Mouse (Mus musculus) MEL (cell line): ENCODE measurements around the gene Arhgef15. TPM values are rescaled to one million over a fixed set of nuclear protein-coding genes. Genes with fewer than 3 reads are reported as not detected.
A peak's percentile ranks its signal among the peaks of the same experiment; 100 is the strongest.

Experiments used
- DNase-seq: peaks from one replicate; pipeline ENCODE4 v3.0.0; 2011; ENCODE audit warnings: low read depth, low spot score
- H3K27ac ChIP-seq: 2 replicates; pipeline ENCODE4 v1.5.1; 2012; ENCODE audit warnings: low read depth, mild to moderate bottlenecking, control low read depth, low read length, moderate library complexity; ENCODE audit not compliant: control insufficient read depth
- H3K27me3 ChIP-seq, 2 experiments: fragments of 150-350 bp in 1 of 2; sonication (generic) in 1 of 2; 2 replicates each; pipeline ENCODE4 v1.6.1; 2012; ENCODE audit warnings: low read length in 2 of 2, mild to moderate bottlenecking in 2 of 2, improper control_type of control experiment in 1 of 2, moderate library complexity in 1 of 2; ENCODE audit not compliant: insufficient read depth in 2 of 2, control insufficient read depth in 1 of 2
- H3K36me3 ChIP-seq, 2 experiments: 2 replicates each; pipeline ENCODE4 v1.6.1; 2012 to 2014; ENCODE audit warnings: low read length in 2 of 2, improper control_type of control experiment in 1 of 2, inconsistent platforms in 1 of 2, mild to moderate bottlenecking in 1 of 2; ENCODE audit not compliant: insufficient read depth in 2 of 2, control insufficient read depth in 1 of 2
- H3K4me1 ChIP-seq, 2 experiments: fragments of 150-350 bp in 1 of 2; sonication (generic) in 1 of 2; 2 replicates each; pipeline ENCODE4 v1.6.1; 2012; ENCODE audit warnings: low read length in 2 of 2, improper control_type of control experiment in 1 of 2, mild to moderate bottlenecking in 1 of 2; ENCODE audit not compliant: insufficient read depth in 2 of 2, control insufficient read depth in 1 of 2
- H3K4me3 ChIP-seq, 2 experiments: fragments of 150-350 bp in 1 of 2; sonication (generic) in 1 of 2; 2 replicates each; pipeline ENCODE4 v1.5.1; 2012; ENCODE audit warnings: low read depth in 2 of 2, low read length in 2 of 2, mild to moderate bottlenecking in 2 of 2, moderate library complexity in 2 of 2, control low read depth in 1 of 2, improper control_type of control experiment in 1 of 2; ENCODE audit not compliant: control insufficient read depth in 1 of 2, insufficient read depth in 1 of 2
- H3K79me2 ChIP-seq: 2 replicates; pipeline ENCODE4 v1.6.1; 2012; ENCODE audit warnings: mild to moderate bottlenecking, low read length, moderate library complexity; ENCODE audit not compliant: control insufficient read depth, poor library complexity, insufficient read depth
- H3K9ac ChIP-seq: 2 replicates; pipeline ENCODE4 v1.6.1; 2012; ENCODE audit warnings: low read depth, mild to moderate bottlenecking, control low read depth, low read length, moderate library complexity; ENCODE audit not compliant: control insufficient read depth, poor library complexity, severe bottlenecking
- H3K9me3 ChIP-seq: fragments of 150-350 bp; sonication (generic); replicated peaks from 2 replicates; pipeline ENCODE4 v1.6.1; 2012; ENCODE audit warnings: mild to moderate bottlenecking, low read length, improper control_type of control experiment, moderate library complexity; ENCODE audit not compliant: insufficient read depth
- BHLHE40 ChIP-seq: IDR thresholded peaks from 2 replicates; pipeline ENCODE4 v1.6.1; 2012; ENCODE audit warnings: low read depth, mild to moderate bottlenecking, inconsistent platforms, low read length, improper control_type of control experiment, borderline replicate concordance
- CHD1 ChIP-seq: IDR thresholded peaks from 2 replicates; pipeline ENCODE4 v1.6.1; 2012; ENCODE audit warnings: low read depth, mild to moderate bottlenecking, inconsistent platforms, low read length, improper control_type of control experiment
- CHD2 ChIP-seq: IDR thresholded peaks from 2 replicates; pipeline ENCODE4 v1.6.1; 2011; ENCODE audit warnings: low read length, improper control_type of control experiment
- CTCF ChIP-seq, 3 experiments: IDR thresholded peaks in 2 of 3; conservative IDR thresholded peaks in 1 of 3; 2 replicates each; pipeline ENCODE4 v1.5.1; 2011 to 2012; ENCODE audit warnings: low read length in 3 of 3, low read depth in 2 of 3, mild to moderate bottlenecking in 2 of 3, improper control_type of control experiment in 1 of 3, inconsistent platforms in 1 of 3, mixed read lengths in 1 of 3, moderate library complexity in 1 of 3; ENCODE audit not compliant: control insufficient read depth in 1 of 3, insufficient read depth in 1 of 3, poor library complexity in 1 of 3, severe bottlenecking in 1 of 3
- E2F4 ChIP-seq: IDR thresholded peaks from 2 replicates; pipeline ENCODE4 v1.6.1; 2011; ENCODE audit warnings: low read depth, low read length, improper control_type of control experiment, borderline replicate concordance
- ELF1 ChIP-seq: IDR thresholded peaks from 2 replicates; pipeline ENCODE4 v1.6.1; 2014; ENCODE audit warnings: low read depth, mild to moderate bottlenecking, inconsistent platforms, low read length, improper control_type of control experiment, moderate library complexity
- EP300 ChIP-seq, 2 experiments: IDR thresholded peaks; 2 replicates each; pipeline ENCODE4 v1.6.1; 2011; ENCODE audit warnings: improper control_type of control experiment in 2 of 2, low read length in 2 of 2, low read depth in 1 of 2, mild to moderate bottlenecking in 1 of 2
- ETS1 ChIP-seq: IDR thresholded peaks from 2 replicates; pipeline ENCODE4 v1.6.1; 2012; ENCODE audit warnings: low read depth, mild to moderate bottlenecking, inconsistent platforms, low read length, improper control_type of control experiment, moderate library complexity
- GABPA ChIP-seq: IDR thresholded peaks from 2 replicates; pipeline ENCODE4 v1.6.1; 2012; ENCODE audit warnings: low read depth, mild to moderate bottlenecking, inconsistent platforms, low read length, improper control_type of control experiment, moderate library complexity
- GATA1 ChIP-seq: IDR thresholded peaks from 2 replicates; pipeline ENCODE4 v1.6.1; 2011; ENCODE audit warnings: low read depth, low read length, improper control_type of control experiment
- HCFC1 ChIP-seq: IDR thresholded peaks from 2 replicates; pipeline ENCODE4 v1.6.1; 2012; ENCODE audit warnings: low read depth, mild to moderate bottlenecking, inconsistent platforms, low read length, improper control_type of control experiment, moderate library complexity
- JUND ChIP-seq: IDR thresholded peaks from 2 replicates; pipeline ENCODE4 v1.6.1; 2011; ENCODE audit warnings: low read depth, mild to moderate bottlenecking, improper control_type of control experiment, low read length
- KAT2A ChIP-seq: conservative IDR thresholded peaks from 2 replicates; pipeline ENCODE4 v1.6.1; 2012; ENCODE audit warnings: low read depth, low read length, improper control_type of control experiment, inconsistent platforms
- MAFK ChIP-seq: IDR thresholded peaks from 2 replicates; pipeline ENCODE4 v1.6.1; 2011; ENCODE audit warnings: low read depth, mild to moderate bottlenecking, low read length, improper control_type of control experiment, borderline replicate concordance
- MAX ChIP-seq: IDR thresholded peaks from 2 replicates; pipeline ENCODE4 v1.6.1; 2011; ENCODE audit warnings: low read length, improper control_type of control experiment
- MAZ ChIP-seq: IDR thresholded peaks from 2 replicates; pipeline ENCODE4 v1.6.1; 2012; ENCODE audit warnings: low read depth, mild to moderate bottlenecking, inconsistent platforms, low read length, improper control_type of control experiment
- MEF2A ChIP-seq: IDR thresholded peaks from 2 replicates; pipeline ENCODE4 v1.6.1; 2014; ENCODE audit warnings: low read depth, mild to moderate bottlenecking, inconsistent platforms, low read length, improper control_type of control experiment; ENCODE audit not compliant: poor library complexity, insufficient replicate concordance, severe bottlenecking; ENCODE audit errors: extremely low read depth
- MXI1 ChIP-seq: IDR thresholded peaks from 2 replicates; pipeline ENCODE4 v1.6.1; 2011; ENCODE audit warnings: mild to moderate bottlenecking, low read depth, low read length, improper control_type of control experiment
- MYB ChIP-seq: IDR thresholded peaks from 2 replicates; pipeline ENCODE4 v1.6.1; 2011; ENCODE audit warnings: mild to moderate bottlenecking, low read depth, low read length, improper control_type of control experiment
- MYC ChIP-seq: IDR thresholded peaks from 2 replicates; pipeline ENCODE4 v1.6.1; 2011; ENCODE audit warnings: low read depth, mild to moderate bottlenecking, low read length, improper control_type of control experiment, moderate library complexity
- NELFE ChIP-seq: IDR thresholded peaks from 2 replicates; pipeline ENCODE4 v1.6.1; 2011; ENCODE audit warnings: low read depth, low read length, improper control_type of control experiment
- NRF1 ChIP-seq: IDR thresholded peaks from 2 replicates; pipeline ENCODE4 v1.6.1; 2014; ENCODE audit warnings: low read depth, mild to moderate bottlenecking, inconsistent platforms, low read length, improper control_type of control experiment, moderate library complexity; ENCODE audit not compliant: poor library complexity, insufficient read depth, severe bottlenecking
- POLR2A ChIP-seq, 2 experiments: IDR thresholded peaks; 2 replicates each; pipeline ENCODE4 v1.6.1; 2011 to 2012; ENCODE audit warnings: low read length in 2 of 2, mild to moderate bottlenecking in 2 of 2, control low read depth in 1 of 2, improper control_type of control experiment in 1 of 2, low read depth in 1 of 2, moderate library complexity in 1 of 2; ENCODE audit not compliant: control insufficient read depth in 1 of 2, insufficient read depth in 1 of 2, poor library complexity in 1 of 2
- POLR2AphosphoS2 ChIP-seq: IDR thresholded peaks from 2 replicates; pipeline ENCODE4 v1.6.1; 2011; ENCODE audit warnings: low read length, improper control_type of control experiment
- POLR2AphosphoS5 ChIP-seq: IDR thresholded peaks from 2 replicates; pipeline ENCODE4 v1.6.1; 2012; ENCODE audit warnings: low read depth, borderline replicate concordance, mild to moderate bottlenecking, inconsistent platforms, low read length, moderate library complexity, mixed read lengths
- RAD21 ChIP-seq: IDR thresholded peaks from 2 replicates; pipeline ENCODE4 v1.6.1; 2011; ENCODE audit warnings: mild to moderate bottlenecking, low read depth, low read length, improper control_type of control experiment
- RCOR1 ChIP-seq: IDR thresholded peaks from 2 replicates; pipeline ENCODE4 v1.6.1; 2012; ENCODE audit warnings: low read depth, mild to moderate bottlenecking, inconsistent platforms, low read length, improper control_type of control experiment
- SIN3A ChIP-seq: IDR thresholded peaks from 2 replicates; pipeline ENCODE4 v1.6.1; 2012; ENCODE audit warnings: low read length, improper control_type of control experiment, inconsistent platforms
- SMC3 ChIP-seq: IDR thresholded peaks from 2 replicates; pipeline ENCODE4 v1.6.1; 2011; ENCODE audit warnings: low read depth, low read length, improper control_type of control experiment
- TAL1 ChIP-seq: IDR thresholded peaks from 2 replicates; pipeline ENCODE4 v1.6.1; 2012; ENCODE audit warnings: mild to moderate bottlenecking, inconsistent platforms, low read length, moderate library complexity, mixed read lengths
- TCF12 ChIP-seq: IDR thresholded peaks from 2 replicates; pipeline ENCODE4 v1.6.1; 2014; ENCODE audit warnings: low read depth, mild to moderate bottlenecking, inconsistent platforms, low read length, improper control_type of control experiment, moderate library complexity
- UBTF ChIP-seq: IDR thresholded peaks from 2 replicates; pipeline ENCODE4 v1.6.1; 2012; ENCODE audit warnings: low read depth, mild to moderate bottlenecking, inconsistent platforms, low read length, improper control_type of control experiment, moderate library complexity, borderline replicate concordance; ENCODE audit not compliant: insufficient read depth
- USF1 ChIP-seq: IDR thresholded peaks from 2 replicates; pipeline ENCODE4 v1.6.1; 2014; ENCODE audit warnings: low read depth, mild to moderate bottlenecking, inconsistent platforms, low read length, improper control_type of control experiment, moderate library complexity
- USF2 ChIP-seq, 2 experiments: IDR thresholded peaks; 2 replicates each; pipeline ENCODE4 v1.6.1; 2011 to 2012; ENCODE audit warnings: improper control_type of control experiment in 2 of 2, low read length in 2 of 2, borderline replicate concordance in 1 of 2, inconsistent platforms in 1 of 2, low read depth in 1 of 2, mild to moderate bottlenecking in 1 of 2; ENCODE audit not compliant: insufficient read depth in 1 of 2
- ZC3H11A ChIP-seq: IDR thresholded peaks from 2 replicates; pipeline ENCODE4 v1.6.1; 2012; ENCODE audit warnings: low read depth, mild to moderate bottlenecking, inconsistent platforms, low read length, improper control_type of control experiment
- ZKSCAN1 ChIP-seq: IDR thresholded peaks from 2 replicates; pipeline ENCODE4 v1.6.1; 2012; ENCODE audit warnings: low read depth, mild to moderate bottlenecking, inconsistent platforms, low read length, improper control_type of control experiment, moderate library complexity
- ZMIZ1 ChIP-seq: IDR thresholded peaks from 2 replicates; pipeline ENCODE4 v1.6.1; 2012; ENCODE audit warnings: low read depth, mild to moderate bottlenecking, inconsistent platforms, low read length, improper control_type of control experiment, moderate library complexity
- ZNF384 ChIP-seq: IDR thresholded peaks from 2 replicates; pipeline ENCODE4 v1.6.1; 2012; ENCODE audit warnings: low read depth, mild to moderate bottlenecking, inconsistent platforms, low read length, improper control_type of control experiment
- polyA plus RNA-seq, 2 experiments: library from polyadenylated mRNA; stranded (reverse) in 1 of 2; unstranded in 1 of 2; fragments of >175 nt in 1 of 2; fragments of >200 nt in 1 of 2; gene quantifications; 2 replicates each; pipeline versions ENCODE4 v1.2.1 to v1.2.4; 2012; ENCODE audit warnings: low replicate concordance in 2 of 2, low read depth in 1 of 2; ENCODE audit not compliant: insufficient read length in 2 of 2, insufficient read depth in 1 of 2, missing spikeins in 1 of 2
- total RNA-seq: library from RNA; depleted of rRNA; stranded (reverse); fragments of 300-350 nt; gene quantifications from 2 replicates; pipeline ENCODE4 v1.2.3, GENCODE M21; 2012

Arhgef15 gene
- total and polyA plus RNA-seq, 3 experiments, result 0.23 to 0.74 TPM; not detected in 1

DNA sequence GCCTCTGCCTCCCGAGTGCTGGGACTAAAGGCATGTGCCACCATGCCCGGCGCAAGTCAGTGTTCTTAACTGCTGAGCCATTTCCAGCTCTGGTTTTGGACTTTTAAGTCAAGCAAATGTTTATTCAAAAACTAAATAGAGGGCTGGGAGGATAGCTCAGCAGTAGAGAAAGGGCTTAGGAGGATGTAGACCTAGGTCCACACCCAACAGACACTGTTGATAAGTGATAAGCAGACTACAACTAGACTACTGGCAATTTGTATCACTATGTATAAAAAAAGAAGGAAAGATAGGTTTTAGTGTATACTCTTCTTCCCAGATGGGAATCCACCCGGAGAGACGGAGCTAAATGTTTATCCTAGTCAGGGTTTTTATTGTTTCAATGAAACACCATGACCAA, 61.0 kb downstream of the Arhgef15 start:
- Histone ChIP-seq H3K79me2 (no peaks in the 10 kb centered on the region; the same call in 1 of the 2 replicates), H3K27me3 (no peaks in the 10 kb centered on the region), H3K36me3 (peaks cover 0 to 36% of the 10 kb centered on the region in 2 experiments; a peak in 2 of 4 replicates), H3K4me3 (no peak overlapping the region), H3K27ac (peak overlapping the region; percentile 95), H3K9me3 (no peaks in the 10 kb centered on the region), H3K4me1 (peaks cover 6 to 60% of the 10 kb centered on the region in 2 experiments), H3K9ac (peak overlapping the region; percentile 21; the same call in 1 of the 2 replicates)
- TF ChIP-seq ELF1, result no peak
- no peak; the same call in 1 of the 2 replicates for TF ChIP-seq NELFE
- TF ChIP-seq SIN3A, result no peak; the same call in 1 of the 2 replicates
- no peak for TF ChIP-seq UBTF
- TF ChIP-seq ZNF384, result peak; percentile 67
- TF ChIP-seq USF2 (IDR thresholded peaks at IDR 0.05; ENCODE audit: borderline replicate concordance in 1 of 2, insufficient read depth in 1 of 2, low read depth in 1 of 2, low read length in 2 of 2), result no peak
- no peak for TF ChIP-seq CHD1
- TF ChIP-seq USF1, result no peak
- no peak for TF ChIP-seq SMC3
- peak; percentile 64 for TF ChIP-seq RCOR1
- TF ChIP-seq MEF2A, result no peak
- peak; percentile 50; the same call in 1 of the 2 replicates for TF ChIP-seq MAFK
- TF ChIP-seq MAX, result no peak
- TF ChIP-seq TCF12, result peak; percentile 76
- TF ChIP-seq ZKSCAN1, result no peak
- TF ChIP-seq POLR2AphosphoS5, result no peak
- peak; percentile 13; the same call in 1 of the 2 replicates for TF ChIP-seq MYC
- no peak for TF ChIP-seq KAT2A
- TF ChIP-seq ETS1, result peak; percentile 36; the same call in 1 of the 2 replicates
- no peak for TF ChIP-seq POLR2A (IDR thresholded peaks at IDR 0.05; ENCODE audit: control insufficient read depth in 1 of 2, insufficient read depth in 1 of 2, low read depth in 1 of 2, low read length in 2 of 2, poor library complexity in 1 of 2)
- no peak for TF ChIP-seq JUND
- TF ChIP-seq CTCF (IDR thresholded peaks at IDR 0.05 in 2 of 3, conservative IDR thresholded peaks at IDR 0.05 in 1 of 3; ENCODE audit: control insufficient read depth in 1 of 3, insufficient read depth in 1 of 3, low read depth in 2 of 3, low read length in 3 of 3, poor library complexity in 1 of 3, severe bottlenecking in 1 of 3), result no peak
- no peak for TF ChIP-seq RAD21
- TF ChIP-seq BHLHE40, result no peak
- no peak for TF ChIP-seq POLR2AphosphoS2
- no peak for TF ChIP-seq ZMIZ1
- TF ChIP-seq HCFC1, result no peak
- TF ChIP-seq GATA1, result peak; percentile 93
- TF ChIP-seq MYB, result peak; percentile 56; the same call in 1 of the 2 replicates
- no peak for TF ChIP-seq MXI1
- TF ChIP-seq CHD2, result no peak
- TF ChIP-seq E2F4, result no peak
- TF ChIP-seq EP300 (IDR thresholded peaks at IDR 0.05; ENCODE audit: low read depth in 1 of 2, low read length in 2 of 2), result peak; percentile 87 to 88
- TF ChIP-seq GABPA, result no peak
- TF ChIP-seq MAZ, result no peak
- peak; percentile 62 for TF ChIP-seq TAL1
- TF ChIP-seq NRF1, result no peak
- no peak for TF ChIP-seq ZC3H11A
- peak; percentile 89 for DNase-seq
